ENCODE assay signal across 12 mouse cellular contexts in the genomic region with DNA sequence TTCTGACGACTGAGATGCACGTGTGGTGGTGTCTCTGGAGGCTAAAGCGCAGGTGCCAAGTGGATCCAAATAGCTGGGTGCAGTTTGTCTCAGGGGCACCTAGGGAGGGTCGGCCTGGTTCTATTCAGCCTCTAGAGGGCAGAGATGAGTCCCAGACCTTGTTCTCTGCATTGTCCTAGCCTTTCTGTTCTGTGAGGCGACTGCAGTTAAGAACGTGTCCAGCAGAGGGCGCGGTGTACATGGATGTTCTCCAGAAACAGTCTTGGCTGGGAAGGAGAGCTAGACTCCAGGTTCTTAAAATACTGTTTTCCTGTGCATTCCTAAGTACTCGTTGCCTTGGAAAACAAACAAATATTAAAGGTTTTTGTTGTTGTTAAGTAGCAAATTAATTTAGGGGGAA. TPM values are rescaled to one million over a fixed set of nuclear protein-coding genes. Genes with fewer than 3 reads are reported as not detected.
DNase-seq lines count a peak whose midpoint lies in the region; ATAC-seq and TF ChIP-seq lines count a peak whose summit lies in the region.
"Not testable (repeated sequence)": the region's sequence is repeated elsewhere in the genome, so short reads cannot be mapped to it uniquely, and the experiment has no call there.
"Had no signal": no experiment of that assay in that cellular context is flagged by ENCODE, and none has a peak within 500 bp of the region (broad histone marks: within the 10 kb centered on the region; RNA-seq: fewer than 3 reads in every experiment).

No protein-coding gene starts in this region.

- TF ChIP-seq EP300 in liver, postnatal 0 days (IDR thresholded peaks at IDR 0.05; ENCODE audit: low read depth) = not testable (repeated sequence)

- not testable (repeated sequence) for H3K4me2 ChIP-seq in liver, postnatal 0 days (ENCODE audit: low read depth, low read length)

- ATAC-seq in liver, postnatal 0 days = not testable (repeated sequence)

- H3K4me3 ChIP-seq in ES-E14 (ENCODE audit: insufficient read depth in 1 of 2, low read depth in 1 of 2, low read length in 2 of 2, poor library complexity in 1 of 2, severe bottlenecking in 1 of 2); layer of hippocampus, adult 2 months; liver, postnatal 0 days (ENCODE audit: low read depth, low read length): not testable (repeated sequence)

- H3K36me3 ChIP-seq in ES-E14 (ENCODE audit: control insufficient read depth, insufficient read depth, low read length, poor library complexity, severe bottlenecking); liver, postnatal 0 days (replicated peaks; ENCODE audit: insufficient read depth, low read length): not testable (repeated sequence)

- H3K4me1 ChIP-seq in ES-E14 (ENCODE audit: control insufficient read depth in 2 of 2, insufficient read depth in 2 of 2, low read length in 2 of 2, poor library complexity in 1 of 2); liver, postnatal 0 days (ENCODE audit: insufficient read depth): not testable (repeated sequence)

- in situ Hi-C loops in ES-E14 (cut with MboI; ENCODE audit: low sequenced_read_pairs in 2 of 2, unreplicated experiment in 2 of 2) = not testable (repeated sequence)

- TF ChIP-seq CTCF in layer of hippocampus, adult 2 months (conservative IDR thresholded peaks at IDR 0.05) = peak; percentile 64
- peak; percentile 37 for TF ChIP-seq CTCF in liver, postnatal 0 days (IDR thresholded peaks at IDR 0.05; ENCODE audit: low read depth)

- H3K27me3 ChIP-seq in liver, postnatal 0 days (ENCODE audit: insufficient read depth, low read length) = not testable (repeated sequence)

- 24% methylated on average over 6 of the region's 9 CpGs for WGBS in liver, postnatal 0 days (ENCODE audit: insufficient replicate concordance)

- not testable (repeated sequence) for H3K27ac ChIP-seq in ES-E14 (ENCODE audit: insufficient read depth, low read depth, low read length, poor library complexity, severe bottlenecking); layer of hippocampus, adult 2 months; liver, postnatal 0 days (ENCODE audit: low read depth)

- intact Hi-C loops in heart, postnatal 25 days (cut with DNase I) = not testable (repeated sequence)

- H3K9ac ChIP-seq in ES-E14 (ENCODE audit: insufficient read depth, low read depth, low read length, poor library complexity, severe bottlenecking); liver, postnatal 0 days (replicated peaks): not testable (repeated sequence)

- not testable (repeated sequence) for H3K9me3 ChIP-seq in ES-E14 (ENCODE audit: control insufficient read depth, insufficient read depth, low read depth, low read length); liver, postnatal 0 days (ENCODE audit: low read length)

- peak; percentile 39 for DNase-seq in ES-E14 (ENCODE audit: low read depth, low spot score)
- DNase-seq in c-Kit-positive CD71-negative TER-119-negative erythroid progenitor cells, embryonic 14.5 days (ENCODE audit: low read depth) = peak; percentile 0
- peak; percentile 42 to 98 for DNase-seq in frontal cortex, adult 2 months (ENCODE audit: extremely low spot score in 1 of 2, low spot score in 1 of 2)
- DNase-seq in heart, postnatal 25 days (ENCODE audit: low spot score) = peak; percentile 31
- DNase-seq in layer of hippocampus, adult 2 months (ENCODE audit: low spot score in 2 of 2) = peak; percentile 77 to 81
- not testable (repeated sequence) for DNase-seq in liver, postnatal 0 days
- DNase-seq in ovary, postnatal 36 days (ENCODE audit: low spot score) = peak; percentile 82
- DNase-seq in thymus, postnatal 4 days = peak; percentile 55

RNA-seq across cellular contexts. Expression of gene Fthl17f, which starts 1.9 kb away (rescaled TPM):
- total RNA-seq in ES-E14 (2012; rRNA removed) = 4.6 and 4.9 TPM in 2 replicates
- polyA plus RNA-seq in frontal cortex, adult 2 months (2012; rRNA removed) = not detected in 2 replicates
- not detected for total RNA-seq in heart, postnatal 25 days (2021)
- not detected for total RNA-seq in layer of hippocampus, adult 2 months (2021)
- not detected in 2 replicates for polyA plus RNA-seq in liver, postnatal 0 days (2015; fragmentation: Nextera tagmentation; extraction: Ambion mirVana)
- polyA plus RNA-seq: erythroblast, embryonic 14.5 days; hindbrain, embryonic 11.5 days; liver, embryonic 12.5 days; stomach, embryonic 16.5 days had no signal

RNA-seq across cellular contexts. Expression of gene Fthl17e, which starts 27.7 kb away (rescaled TPM):
- total RNA-seq in ES-E14 (2012; rRNA removed) = 0.42 and 1.1 TPM in 2 replicates
- not detected in 2 replicates for polyA plus RNA-seq in frontal cortex, adult 2 months (2012; rRNA removed)
- total RNA-seq in heart, postnatal 25 days (2021) = not detected
- not detected for total RNA-seq in layer of hippocampus, adult 2 months (2021)
- not detected in 2 replicates for polyA plus RNA-seq in liver, postnatal 0 days (2015; fragmentation: Nextera tagmentation; extraction: Ambion mirVana)
- polyA plus RNA-seq: erythroblast, embryonic 14.5 days; hindbrain, embryonic 11.5 days; liver, embryonic 12.5 days; stomach, embryonic 16.5 days had no signal

RNA-seq across cellular contexts. Expression of gene 4930402K13Rik, which starts 43.4 kb away (rescaled TPM):
- not detected in 2 replicates for total RNA-seq in ES-E14 (2012; rRNA removed)
- not detected in 2 replicates for polyA plus RNA-seq in frontal cortex, adult 2 months (2012; rRNA removed)
- total RNA-seq in heart, postnatal 25 days (2021) = not detected
- total RNA-seq in layer of hippocampus, adult 2 months (2021) = not detected
- polyA plus RNA-seq in liver, postnatal 0 days (2015; fragmentation: Nextera tagmentation; extraction: Ambion mirVana) = not detected in 2 replicates
- polyA plus RNA-seq: erythroblast, embryonic 14.5 days; hindbrain, embryonic 11.5 days; liver, embryonic 12.5 days; stomach, embryonic 16.5 days had no signal
